Mouse (Mus musculus) hindbrain, embryonic 15.5 days (tissue): ENCODE results near the gene Pcx. TPM values are rescaled to one million over a fixed set of nuclear protein-coding genes. Genes with fewer than 3 reads are reported as not detected.

Experiments
- ATAC-seq: fragments of 200-750 bp; cut with Nextera tagmentation; 2 replicates; pipeline ENCODE4 v1.8.0; 2017; ENCODE audit warnings: low read depth, moderate number of reproducible peaks, moderate TSS enrichment; ENCODE audit not compliant: low FRiP score
- H3K27ac ChIP-seq: fragments of 300-500 bp; sonication (generic); replicated peaks from 2 replicates; pipeline ENCODE4 v1.5.1; 2015; ENCODE audit warnings: mild to moderate bottlenecking, inconsistent platforms
- H3K27me3 ChIP-seq: fragments of 300-500 bp; sonication (generic); 2 replicates; pipeline ENCODE4 v1.6.1; 2015; ENCODE audit warnings: control low read depth, inconsistent platforms
- H3K36me3 ChIP-seq: fragments of 300-500 bp; sonication (generic); 2 replicates; pipeline ENCODE4 v1.6.1; 2015; ENCODE audit warnings: control low read depth, inconsistent platforms
- H3K4me1 ChIP-seq: fragments of 300-500 bp; sonication (generic); replicated peaks from 2 replicates; pipeline ENCODE4 v1.6.1; 2015; ENCODE audit warnings: control low read depth, inconsistent platforms
- H3K4me2 ChIP-seq: fragments of 300-500 bp; sonication (generic); 2 replicates; pipeline ENCODE4 v1.6.1; 2015; ENCODE audit warnings: moderate library complexity, mild to moderate bottlenecking, inconsistent platforms
- H3K4me3 ChIP-seq: fragments of 300-500 bp; sonication (generic); 2 replicates; pipeline ENCODE4 v1.5.1; 2015; ENCODE audit warnings: mild to moderate bottlenecking, inconsistent platforms
- H3K9ac ChIP-seq: fragments of 300-500 bp; sonication (generic); 2 replicates; pipeline ENCODE4 v1.6.1; 2015; ENCODE audit warnings: inconsistent platforms
- H3K9me3 ChIP-seq: fragments of 300-500 bp; sonication (generic); 2 replicates; pipeline ENCODE4 v1.6.1; 2016; ENCODE audit warnings: control low read depth, inconsistent platforms
- WGBS: fragments of 180-500 bp; shearing (Covaris S2); methylation state at CpG from one replicate; pipeline ENCODE4 v1.1.7; 2015; 5-methylcytosine and 5-hydroxymethylcytosine counted together
- polyA plus RNA-seq: library from polyadenylated mRNA; unstranded; fragments of >200 nt; fragmentation: Nextera tagmentation; extraction: Ambion mirVana; gene quantifications from 2 replicates; pipeline ENCODE4 v1.2.1, GENCODE M21; 2015

The Pcx gene
- polyA plus RNA-seq, 1 experiment from 2014 or later = 43.8 TPM

DNA sequence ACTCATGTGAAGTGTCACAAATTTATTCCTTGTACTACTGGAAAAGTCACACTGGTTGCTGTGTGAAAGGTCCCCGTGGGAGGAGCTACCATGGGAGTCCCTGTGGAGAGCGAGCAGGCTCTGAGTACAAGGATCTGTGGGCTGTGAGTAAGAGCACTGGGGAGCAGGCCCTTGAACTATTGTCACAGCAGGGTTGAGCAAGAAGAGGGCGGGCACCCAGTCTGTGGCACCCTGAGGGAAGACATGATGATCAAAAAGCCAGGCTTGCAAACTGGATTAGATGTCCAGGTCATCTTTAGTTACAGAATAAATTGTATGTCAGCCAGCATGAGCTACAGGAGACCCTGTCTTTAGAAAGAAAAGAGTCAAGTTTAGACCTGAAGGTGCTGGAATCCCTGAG lies 26.3 kb downstream of the Pcx start:
- H3K4me2 ChIP-seq = no peak overlapping the region
- no peak overlapping the region for H3K9ac ChIP-seq
- H3K36me3 ChIP-seq = no peaks in the 10 kb centered on the region
- H3K9me3 ChIP-seq = no peaks in the 10 kb centered on the region
- 73% methylated on average over 3 of the region's 3 CpGs for WGBS
- H3K27me3 ChIP-seq = no peaks in the 10 kb centered on the region
- H3K4me1 ChIP-seq = no peaks in the 10 kb centered on the region
- H3K27ac ChIP-seq = no peak overlapping the region
- ATAC-seq = no peak
- H3K4me3 ChIP-seq = no peak overlapping the region

DNA sequence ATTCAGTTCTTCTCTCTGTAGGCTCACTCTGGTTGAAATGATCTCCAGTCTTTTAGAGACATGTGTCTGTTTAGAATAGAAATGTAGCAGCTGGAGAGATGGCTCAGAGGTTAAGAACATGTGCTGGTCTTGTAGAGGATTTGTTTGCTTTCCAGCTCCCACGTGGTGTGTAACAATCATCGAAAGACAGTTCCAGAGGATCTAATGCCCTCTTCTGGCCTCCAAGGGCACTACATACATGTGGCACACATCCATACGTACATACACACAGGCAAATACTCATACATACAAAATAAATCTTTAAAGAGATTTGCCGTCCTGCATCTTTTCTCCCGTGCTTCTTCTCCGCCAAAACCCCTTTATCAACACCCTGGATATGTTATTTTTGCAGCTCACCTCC lies 30.0 kb downstream of the Pcx start:
- Histone ChIP-seq H3K4me1 (no peaks in the 10 kb centered on the region), H3K36me3 (no peaks in the 10 kb centered on the region), H3K27ac (no peak overlapping the region), H3K9me3 (no peaks in the 10 kb centered on the region), H3K27me3 (no peaks in the 10 kb centered on the region), H3K4me3 (no peak overlapping the region), H3K4me2 (no peak overlapping the region), H3K9ac (no peak overlapping the region)
- 85% methylated on average over 6 of the region's 6 CpGs for WGBS
- no peak for ATAC-seq

DNA sequence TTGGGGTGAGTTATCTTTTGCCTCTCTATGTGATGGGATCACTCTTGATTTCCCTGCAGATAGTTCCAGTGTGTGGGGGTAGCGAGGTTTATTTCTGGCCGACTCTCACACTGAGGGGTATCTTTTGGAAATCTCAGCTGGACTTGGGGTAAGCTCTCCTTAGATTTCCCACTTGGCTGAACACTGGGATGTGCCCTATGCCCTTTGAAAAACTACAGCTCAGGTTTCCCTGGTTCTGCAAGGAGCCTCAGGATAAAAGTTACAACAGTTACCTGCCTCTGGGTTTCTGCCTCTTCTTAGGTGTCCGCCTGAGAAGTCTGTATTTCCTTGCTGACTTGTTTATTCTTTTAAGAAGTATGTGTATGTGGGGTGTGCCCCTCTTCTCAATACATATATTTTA lies 30.7 kb downstream of the Pcx start:
- ATAC-seq = no peak
- 93% methylated on average over 3 of the region's 3 CpGs for WGBS
- no peaks in the 10 kb centered on the region for H3K9me3 ChIP-seq

DNA sequence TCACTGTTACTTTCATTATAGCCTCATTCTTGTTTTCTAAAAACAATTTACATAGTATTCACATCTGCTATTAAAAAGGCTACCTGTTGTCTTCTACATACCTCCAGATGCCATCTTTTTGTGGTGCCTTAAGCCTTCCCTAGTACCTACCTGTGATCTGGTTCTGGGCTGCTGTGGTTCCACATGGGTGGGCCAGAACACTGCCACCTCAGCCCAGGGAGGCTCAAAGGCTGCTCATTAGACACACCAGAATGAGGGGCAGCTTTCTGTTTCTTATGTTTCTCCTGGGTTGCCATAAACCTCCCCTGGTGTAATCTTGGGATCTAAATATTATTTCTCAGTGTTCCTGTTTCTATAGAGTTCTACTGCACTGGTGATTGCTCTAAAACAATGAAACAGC lies 31.8 kb downstream of the Pcx start:
- no peak overlapping the region for H3K4me3 ChIP-seq
- no peak overlapping the region for H3K9ac ChIP-seq
- ATAC-seq = no peak
- no peak overlapping the region for H3K27ac ChIP-seq
- H3K9me3 ChIP-seq = no peaks in the 10 kb centered on the region
- H3K36me3 ChIP-seq = no peaks in the 10 kb centered on the region
- H3K4me2 ChIP-seq = no peak overlapping the region
- H3K4me1 ChIP-seq = no peaks in the 10 kb centered on the region
- no peaks in the 10 kb centered on the region for H3K27me3 ChIP-seq

More for the DNA sequence above, 30.7 kb downstream of the Pcx start:
- Histone ChIP-seq H3K36me3 (no peaks in the 10 kb centered on the region), H3K4me2 (no peak overlapping the region), H3K4me3 (no peak overlapping the region), H3K4me1 (no peaks in the 10 kb centered on the region), H3K9ac (no peak overlapping the region), H3K27me3 (no peaks in the 10 kb centered on the region), H3K27ac (no peak overlapping the region)

DNA sequence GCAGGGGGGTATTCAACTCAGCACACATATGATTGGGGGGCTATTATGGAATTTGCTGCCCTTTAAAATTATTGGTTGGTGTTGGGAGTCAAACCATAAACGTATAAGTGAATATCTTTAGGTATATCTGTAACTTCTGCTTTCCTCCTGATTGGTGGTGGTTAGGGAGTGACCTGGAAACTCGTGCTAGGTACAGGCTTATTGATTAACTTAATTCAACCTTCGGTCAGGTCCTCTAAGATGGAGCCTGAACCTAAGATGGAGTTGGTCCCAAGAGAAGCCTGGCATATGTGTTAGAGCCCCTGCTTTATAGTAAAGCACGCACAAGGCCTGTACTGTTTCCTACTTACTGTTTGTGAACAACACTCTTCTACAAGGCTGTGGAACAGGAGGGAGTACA lies 34.8 kb downstream of the Pcx start:
- Histone ChIP-seq H3K4me1 (no peaks in the 10 kb centered on the region), H3K4me3 (no peak overlapping the region), H3K4me2 (no peak overlapping the region), H3K27ac (no peak overlapping the region), H3K9me3 (no peaks in the 10 kb centered on the region), H3K27me3 (no peaks in the 10 kb centered on the region), H3K36me3 (no peaks in the 10 kb centered on the region), H3K9ac (no peak overlapping the region)
- no peak for ATAC-seq
- WGBS = 91% methylated on average over 4 of the region's 4 CpGs

DNA sequence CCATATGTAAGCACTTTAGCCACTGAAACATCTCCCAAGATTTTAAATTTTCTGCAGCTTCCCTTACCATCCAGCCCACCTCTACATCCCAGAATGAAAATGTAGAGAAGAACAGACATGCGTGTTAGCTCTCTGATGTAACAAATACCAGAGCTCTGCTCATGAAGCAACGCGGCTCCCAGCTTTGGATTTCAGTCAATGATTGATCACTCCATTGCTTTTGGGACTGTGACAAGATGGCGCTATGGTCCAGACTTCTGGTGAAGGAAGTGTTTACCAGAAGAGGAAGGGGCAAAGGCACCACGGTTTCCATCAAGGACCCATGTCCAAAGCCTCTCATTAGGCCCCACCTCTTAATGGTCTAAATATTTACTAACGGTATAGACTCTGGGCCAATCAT lies 35.6 kb downstream of the Pcx start:
- no peak overlapping the region for H3K9ac ChIP-seq
- no peaks in the 10 kb centered on the region for H3K9me3 ChIP-seq
- H3K4me3 ChIP-seq = no peak overlapping the region
- H3K36me3 ChIP-seq = no peaks in the 10 kb centered on the region
- no peaks in the 10 kb centered on the region for H3K4me1 ChIP-seq
- ATAC-seq = no peak
- H3K27me3 ChIP-seq = no peaks in the 10 kb centered on the region
- no peak overlapping the region for H3K4me2 ChIP-seq
- 94% methylated on average over 6 of the region's 6 CpGs for WGBS
- H3K27ac ChIP-seq = no peak overlapping the region

DNA sequence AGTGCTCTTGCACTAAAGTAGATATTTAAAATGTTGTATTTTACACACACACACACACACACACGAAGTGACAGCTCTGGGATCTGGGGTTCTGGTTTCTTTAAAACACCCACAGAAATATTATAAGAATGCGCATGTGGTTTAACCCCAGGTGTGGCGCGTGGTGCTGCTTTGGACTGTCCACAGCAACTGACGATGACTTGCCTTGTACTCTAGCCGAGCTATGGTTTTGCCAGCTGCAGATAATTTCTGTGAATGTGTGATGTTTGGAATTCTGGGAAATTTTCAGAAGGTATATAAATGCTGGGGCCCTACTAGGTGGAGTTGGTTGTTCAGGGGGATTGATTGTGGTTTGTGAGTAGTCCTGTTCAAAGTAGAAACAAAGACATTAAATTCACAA lies 37.5 kb downstream of the Pcx start:
- Histone ChIP-seq H3K4me2 (no peak overlapping the region), H3K36me3 (no peaks in the 10 kb centered on the region), H3K4me3 (no peak overlapping the region), H3K27ac (no peak overlapping the region), H3K27me3 (no peaks in the 10 kb centered on the region), H3K9me3 (no peaks in the 10 kb centered on the region), H3K4me1 (no peaks in the 10 kb centered on the region), H3K9ac (no peak overlapping the region)
- WGBS = 84% methylated on average over 6 of the region's 6 CpGs
- ATAC-seq = no peak

DNA sequence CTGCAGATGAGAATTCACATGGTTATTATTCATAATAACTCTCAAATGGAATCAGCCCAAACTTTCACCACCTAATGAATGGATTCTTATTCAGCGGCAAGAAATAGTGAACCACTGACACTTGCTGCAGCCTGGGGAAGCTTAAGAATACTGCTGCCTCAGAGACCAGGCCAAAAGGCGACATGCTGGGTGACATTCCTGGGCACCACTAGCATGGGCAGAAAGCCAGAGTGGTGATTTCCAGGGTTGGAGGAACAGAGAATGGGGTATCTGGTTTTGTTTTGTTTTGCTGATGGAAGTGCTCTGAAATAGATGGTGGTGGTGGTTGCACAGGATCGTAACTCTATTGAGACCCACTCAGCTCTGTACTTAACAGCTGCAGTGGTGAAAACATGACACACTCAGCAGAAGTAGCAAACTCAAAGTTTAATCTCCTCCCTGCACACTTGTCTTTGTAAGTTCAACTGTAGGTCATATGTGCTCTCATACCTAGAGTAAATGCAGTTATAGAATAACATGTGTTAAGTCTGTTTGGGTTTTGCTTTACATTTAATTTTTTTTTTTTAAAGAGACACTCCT lies 38.1 kb downstream of the Pcx start:
- ATAC-seq = no peak
- 64% methylated on average over 3 of the region's 3 CpGs for WGBS

DNA sequence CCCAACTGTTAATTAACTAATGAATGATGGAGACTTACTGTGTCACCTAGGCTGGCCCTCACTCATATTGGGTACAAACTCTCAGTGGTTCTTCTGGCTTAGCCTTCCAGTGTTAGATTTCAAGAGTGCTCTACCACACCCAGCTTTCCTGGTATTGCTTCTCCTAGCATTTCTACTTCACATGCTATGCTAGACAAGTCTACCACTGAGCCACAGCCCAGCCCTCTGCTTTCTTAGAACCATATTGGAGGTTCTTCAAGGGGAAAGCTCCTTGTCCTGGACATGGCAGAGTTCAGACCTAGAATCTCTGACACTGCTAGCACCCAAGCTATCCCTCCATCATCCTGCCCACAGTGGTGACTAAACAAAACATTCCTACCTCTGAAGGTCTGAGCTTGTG lies 44.0 kb downstream of the Pcx start:
- H3K9me3 ChIP-seq = no peaks in the 10 kb centered on the region
- no peak overlapping the region for H3K4me3 ChIP-seq
- no peak overlapping the region for H3K9ac ChIP-seq
- H3K4me2 ChIP-seq = no peak overlapping the region
- ATAC-seq = no peak
- H3K4me1 ChIP-seq = peaks cover 11% of the 10 kb centered on the region
- H3K36me3 ChIP-seq = no peaks in the 10 kb centered on the region
- H3K27me3 ChIP-seq = no peaks in the 10 kb centered on the region
- no peak overlapping the region for H3K27ac ChIP-seq

More for the DNA sequence above, 38.1 kb downstream of the Pcx start:
- no peak overlapping the region for H3K4me2 ChIP-seq
- H3K9ac ChIP-seq = no peak overlapping the region
- no peak overlapping the region for H3K4me3 ChIP-seq
- H3K9me3 ChIP-seq = no peaks in the 10 kb centered on the region
- H3K36me3 ChIP-seq = no peaks in the 10 kb centered on the region
- H3K27ac ChIP-seq = no peak overlapping the region
- no peaks in the 10 kb centered on the region for H3K27me3 ChIP-seq
- no peaks in the 10 kb centered on the region for H3K4me1 ChIP-seq

DNA sequence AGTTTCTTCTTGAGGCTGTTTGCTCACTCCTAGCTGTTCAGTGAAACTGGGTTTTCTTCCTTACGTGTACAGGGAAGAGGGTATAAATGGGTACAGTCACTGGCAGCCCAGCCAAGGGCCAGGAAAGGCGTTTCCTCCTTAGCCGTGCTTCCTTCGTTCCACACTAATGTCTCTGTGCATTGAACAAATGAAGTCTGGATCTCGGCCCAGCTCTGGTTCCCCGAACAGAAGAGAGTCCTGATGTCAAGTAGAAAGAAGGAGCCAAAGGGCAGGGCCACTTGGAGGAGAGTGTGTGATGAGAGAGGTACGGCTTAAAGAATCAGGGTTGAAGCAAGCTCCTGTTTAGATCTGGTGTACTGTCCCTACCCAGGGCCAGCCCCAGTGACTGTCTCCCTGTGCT lies 44.8 kb downstream of the Pcx start:
- ATAC-seq = no peak
- Histone ChIP-seq H3K4me3 (no peak overlapping the region), H3K9ac (no peak overlapping the region), H3K4me2 (no peak overlapping the region), H3K4me1 (peaks cover 14% of the 10 kb centered on the region), H3K27ac (peak overlapping the region; percentile 48; the same call in 1 of the 2 replicates), H3K36me3 (no peaks in the 10 kb centered on the region), H3K9me3 (no peaks in the 10 kb centered on the region), H3K27me3 (no peaks in the 10 kb centered on the region)
- 69% methylated on average over 7 of the region's 7 CpGs for WGBS

DNA sequence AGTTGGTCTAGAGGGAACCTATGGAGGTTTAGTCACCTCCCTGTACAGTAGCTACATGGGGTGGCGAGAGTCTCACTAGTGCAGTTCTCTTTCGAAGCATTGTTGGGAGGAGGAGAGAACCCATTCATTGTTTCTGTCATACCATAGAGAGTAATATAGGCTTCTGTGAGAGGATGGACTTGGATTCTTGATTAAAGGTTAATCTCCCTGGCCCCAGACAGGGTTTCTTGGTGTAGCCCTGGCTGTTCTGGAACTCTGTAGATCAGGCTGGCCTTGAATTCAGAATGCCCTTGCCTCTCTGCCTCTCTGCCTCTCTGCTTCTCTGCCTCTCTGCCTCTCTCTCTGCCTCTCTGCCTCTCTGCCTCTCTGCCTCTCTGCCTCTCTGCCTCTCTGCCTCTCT lies 46.5 kb downstream of the Pcx start:
- Histone ChIP-seq H3K9me3 (no peaks in the 10 kb centered on the region), H3K36me3 (no peaks in the 10 kb centered on the region), H3K4me1 (peaks cover 16% of the 10 kb centered on the region), H3K27ac (peak overlapping the region; percentile 61; the same call in 1 of the 2 replicates), H3K27me3 (no peaks in the 10 kb centered on the region), H3K4me3 (no peak overlapping the region), H3K4me2 (no peak overlapping the region), H3K9ac (no peak overlapping the region)
- ATAC-seq = no peak
- 93% methylated on average over 2 of the region's 2 CpGs for WGBS

DNA sequence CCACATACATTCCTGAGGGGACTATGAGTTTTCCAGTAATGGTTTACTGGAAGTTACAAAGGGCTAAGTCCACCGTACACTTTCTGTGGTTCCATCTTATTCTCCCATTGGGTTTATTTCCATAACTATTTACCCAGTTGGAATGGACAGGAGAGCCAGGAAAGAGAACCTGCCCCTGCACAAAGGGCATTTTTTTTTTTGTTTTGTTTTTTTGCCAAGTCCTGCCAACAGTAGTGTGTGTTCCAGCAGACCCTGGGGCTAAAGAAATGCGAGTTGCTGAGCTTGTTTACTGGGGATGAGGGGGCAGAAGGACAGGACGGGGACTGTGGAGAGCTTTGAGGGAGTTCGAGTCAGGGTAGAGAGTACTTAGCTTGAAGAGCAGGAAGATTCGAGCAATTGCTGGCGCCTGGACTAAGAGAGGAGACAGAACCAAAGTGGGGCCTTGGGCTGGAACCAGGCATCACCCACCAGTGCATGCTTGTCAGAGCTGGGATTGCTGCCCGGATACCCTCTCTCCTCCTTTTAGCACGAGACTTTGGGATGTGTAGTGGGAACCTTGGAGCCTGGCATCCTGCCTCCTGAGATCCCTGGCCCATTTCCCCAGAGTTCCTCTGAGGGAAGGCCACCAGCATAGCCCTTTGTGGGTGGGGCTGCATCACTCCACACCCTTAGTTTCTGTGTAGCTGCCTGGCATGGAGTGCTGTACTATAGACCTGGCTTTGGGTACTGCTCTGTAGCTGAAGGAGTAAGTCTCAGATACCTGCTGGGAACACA lies 47.7 kb downstream of the Pcx start:
- Histone ChIP-seq H3K4me1 (peaks cover 16% of the 10 kb centered on the region), H3K27ac (peak overlapping the region; percentile 77), H3K9ac (no peak overlapping the region), H3K4me2 (no peak overlapping the region), H3K36me3 (no peaks in the 10 kb centered on the region), H3K9me3 (no peaks in the 10 kb centered on the region), H3K27me3 (no peaks in the 10 kb centered on the region), H3K4me3 (no peak overlapping the region)
- 53% methylated on average over 8 of the region's 8 CpGs for WGBS
- peak; percentile 92 for ATAC-seq

DNA sequence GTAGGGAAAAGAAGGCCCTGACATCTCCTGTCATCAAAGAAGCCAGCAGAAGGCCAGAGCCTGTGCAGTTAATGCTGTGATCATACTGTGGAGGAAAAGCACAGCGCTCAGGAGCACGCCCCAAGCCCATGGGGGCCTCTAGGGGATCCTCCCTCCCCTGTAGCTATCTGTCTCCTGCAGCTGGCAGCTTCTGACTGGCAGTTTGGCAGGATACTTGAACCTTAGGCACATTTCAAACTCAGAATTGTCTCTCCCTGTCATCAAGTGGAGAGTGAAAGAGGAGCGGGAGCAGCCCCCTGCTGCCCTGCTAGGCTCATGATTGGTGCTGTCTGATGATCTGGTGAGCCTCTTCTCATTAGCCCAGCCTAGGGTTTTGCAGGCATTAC lies 48.3 kb downstream of the Pcx start:
- no peaks in the 10 kb centered on the region for H3K9me3 ChIP-seq
- H3K9ac ChIP-seq = no peak overlapping the region
- no peaks in the 10 kb centered on the region for H3K27me3 ChIP-seq
- H3K4me1 ChIP-seq = peaks cover 16% of the 10 kb centered on the region
- no peak overlapping the region for H3K4me3 ChIP-seq
- no peak overlapping the region for H3K4me2 ChIP-seq
- peak overlapping the region; percentile 77 for H3K27ac ChIP-seq
- 49% methylated on average over 3 of the region's 3 CpGs for WGBS
- H3K36me3 ChIP-seq = no peaks in the 10 kb centered on the region
- ATAC-seq = peak; percentile 50; the same call in 1 of the 2 replicates
